Mouse (Mus musculus): ENCODE measurements at regions not wholly inside any gene's neighbourhood (a gene's known extent, or its start where the extent isn't known, plus 50 kb on each side); places are given as distances from the start of the nearest gene placed in this dataset.

DNA sequence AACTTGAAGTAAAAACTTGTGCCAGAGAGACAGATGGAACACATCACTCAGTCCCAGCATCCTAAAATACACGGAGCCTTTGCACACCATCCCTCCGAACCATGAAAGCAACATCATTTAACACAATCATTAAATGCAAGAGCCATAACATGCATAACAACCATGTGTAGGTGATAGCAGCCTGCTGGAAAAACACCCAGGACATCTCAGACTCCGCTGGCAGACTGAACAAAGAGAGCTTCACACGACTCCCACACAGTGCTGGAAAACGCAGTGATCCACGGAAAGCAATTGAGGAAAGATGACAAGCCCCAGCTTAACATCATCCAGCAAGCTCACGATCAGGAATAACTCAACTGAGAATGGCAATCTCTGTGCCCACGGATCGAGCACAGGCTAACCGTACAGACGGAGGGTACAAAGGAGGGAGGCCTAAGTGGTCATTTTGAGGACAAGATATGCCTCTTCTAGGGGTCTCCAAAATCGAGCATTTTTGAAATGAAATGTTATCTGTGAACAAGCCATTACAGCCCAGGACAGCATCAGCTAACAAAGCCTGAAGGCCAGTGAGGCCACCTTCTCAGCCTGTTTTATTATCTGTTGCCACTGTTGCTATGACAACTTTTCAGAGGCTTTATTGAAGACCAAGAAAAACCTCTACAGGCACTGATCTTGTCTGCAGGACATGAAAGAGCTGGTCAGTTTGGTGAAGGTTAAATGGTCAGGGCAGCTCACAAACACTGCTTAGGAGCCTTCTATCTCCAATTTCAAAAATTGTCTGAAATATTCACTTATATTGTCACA lies 240.1 kb upstream of the Noct start:
- Histone ChIP-seq H3K4me3 (ENCODE audit: control insufficient read depth in 1 of 2, insufficient read depth in 1 of 2, low read depth in 2 of 2, low read length in 2 of 2) (no peak overlapping the region), H3K36me3 (ENCODE audit: control insufficient read depth in 1 of 2, insufficient read depth in 2 of 2, low read length in 2 of 2) (no peaks in the 10 kb centered on the region), H3K27ac (ENCODE audit: control insufficient read depth, low read depth, low read length) (no peak overlapping the region), H3K79me2 (ENCODE audit: control insufficient read depth, insufficient read depth, low read length, poor library complexity) (no peaks in the 10 kb centered on the region), H3K4me1 (ENCODE audit: control insufficient read depth in 1 of 2, insufficient read depth in 2 of 2, low read length in 2 of 2) (no peaks in the 10 kb centered on the region), H3K9me3 (replicated peaks; ENCODE audit: insufficient read depth, low read length) (no peaks in the 10 kb centered on the region), H3K27me3 (ENCODE audit: control insufficient read depth in 1 of 2, insufficient read depth in 2 of 2, low read length in 2 of 2) (no peaks in the 10 kb centered on the region; a peak in 2 of 4 replicates), H3K9ac (ENCODE audit: control insufficient read depth, low read depth, low read length, poor library complexity, severe bottlenecking) (no peak overlapping the region)
- TF ChIP-seq POLR2AphosphoS5 (IDR thresholded peaks at IDR 0.05; ENCODE audit: borderline replicate concordance, low read depth, low read length) (no peak), MYC (IDR thresholded peaks at IDR 0.05; ENCODE audit: low read depth, low read length) (no peak), NELFE (IDR thresholded peaks at IDR 0.05; ENCODE audit: low read depth, low read length) (no peak), ZC3H11A (IDR thresholded peaks at IDR 0.05; ENCODE audit: low read depth, low read length) (no peak), ETS1 (IDR thresholded peaks at IDR 0.05; ENCODE audit: low read depth, low read length) (no peak), JUND (IDR thresholded peaks at IDR 0.05; ENCODE audit: low read depth, low read length) (no peak), SIN3A (IDR thresholded peaks at IDR 0.05; ENCODE audit: low read length) (no peak), ZKSCAN1 (IDR thresholded peaks at IDR 0.05; ENCODE audit: low read depth, low read length) (no peak), MAFK (IDR thresholded peaks at IDR 0.05; ENCODE audit: borderline replicate concordance, low read depth, low read length) (no peak), BHLHE40 (IDR thresholded peaks at IDR 0.05; ENCODE audit: borderline replicate concordance, low read depth, low read length) (no peak), RAD21 (IDR thresholded peaks at IDR 0.05; ENCODE audit: low read depth, low read length) (no peak), NRF1 (IDR thresholded peaks at IDR 0.05; ENCODE audit: insufficient read depth, low read depth, low read length, poor library complexity, severe bottlenecking) (no peak), HCFC1 (IDR thresholded peaks at IDR 0.05; ENCODE audit: low read depth, low read length) (no peak), CTCF (IDR thresholded peaks at IDR 0.05 in 2 of 3, conservative IDR thresholded peaks at IDR 0.05 in 1 of 3; ENCODE audit: control insufficient read depth in 1 of 3, insufficient read depth in 1 of 3, low read depth in 2 of 3, low read length in 3 of 3, poor library complexity in 1 of 3, severe bottlenecking in 1 of 3) (no peak), UBTF (IDR thresholded peaks at IDR 0.05; ENCODE audit: borderline replicate concordance, insufficient read depth, low read depth, low read length) (no peak), GABPA (IDR thresholded peaks at IDR 0.05; ENCODE audit: low read depth, low read length) (no peak), USF1 (IDR thresholded peaks at IDR 0.05; ENCODE audit: low read depth, low read length) (no peak), CHD2 (IDR thresholded peaks at IDR 0.05; ENCODE audit: low read length) (no peak), TAL1 (IDR thresholded peaks at IDR 0.05; ENCODE audit: low read length) (no peak)
- DNase-seq (ENCODE audit: low read depth, low spot score): no peak

DNA sequence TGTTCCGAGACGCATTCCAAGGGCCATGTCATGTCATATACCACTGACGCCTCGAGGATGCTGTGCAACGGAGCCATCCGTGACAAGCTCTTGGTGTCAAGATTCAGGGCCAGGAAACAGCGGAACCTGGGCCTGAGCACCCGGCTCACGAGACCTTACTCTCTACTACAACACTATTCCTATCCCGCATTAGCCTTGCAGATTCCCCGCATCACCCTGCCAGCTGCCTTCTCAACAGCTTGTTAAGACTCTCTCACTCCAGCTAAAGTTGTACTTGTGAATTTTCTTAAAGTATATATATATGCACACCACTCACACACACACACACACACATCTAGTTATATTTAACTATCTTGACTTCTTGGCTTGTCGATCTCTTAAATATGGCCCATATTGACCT lies 236.4 kb upstream of the Noct start:
- no peaks in the 10 kb centered on the region; a peak in 2 of 4 replicates for H3K27me3 ChIP-seq (ENCODE audit: control insufficient read depth in 1 of 2, insufficient read depth in 2 of 2, low read length in 2 of 2)
- H3K9ac ChIP-seq (ENCODE audit: control insufficient read depth, low read depth, low read length, poor library complexity, severe bottlenecking): no peak overlapping the region
- no peak for TF ChIP-seq USF1 (IDR thresholded peaks at IDR 0.05; ENCODE audit: low read depth, low read length)
- TF ChIP-seq RCOR1 (IDR thresholded peaks at IDR 0.05; ENCODE audit: low read depth, low read length): no peak
- no peak for TF ChIP-seq POLR2A (IDR thresholded peaks at IDR 0.05; ENCODE audit: control insufficient read depth in 1 of 2, insufficient read depth in 1 of 2, low read depth in 1 of 2, low read length in 2 of 2, poor library complexity in 1 of 2)
- no peak for TF ChIP-seq MAFK (IDR thresholded peaks at IDR 0.05; ENCODE audit: borderline replicate concordance, low read depth, low read length)
- no peak for TF ChIP-seq CHD1 (IDR thresholded peaks at IDR 0.05; ENCODE audit: low read depth, low read length)
- no peak for TF ChIP-seq NELFE (IDR thresholded peaks at IDR 0.05; ENCODE audit: low read depth, low read length)
- no peak for TF ChIP-seq RAD21 (IDR thresholded peaks at IDR 0.05; ENCODE audit: low read depth, low read length)
- no peak for TF ChIP-seq EP300 (IDR thresholded peaks at IDR 0.05; ENCODE audit: low read depth in 1 of 2, low read length in 2 of 2)
- H3K4me1 ChIP-seq (ENCODE audit: control insufficient read depth in 1 of 2, insufficient read depth in 2 of 2, low read length in 2 of 2): no peaks in the 10 kb centered on the region
- H3K79me2 ChIP-seq (ENCODE audit: control insufficient read depth, insufficient read depth, low read length, poor library complexity): no peaks in the 10 kb centered on the region
- no peaks in the 10 kb centered on the region for H3K36me3 ChIP-seq (ENCODE audit: control insufficient read depth in 1 of 2, insufficient read depth in 2 of 2, low read length in 2 of 2)
- H3K9me3 ChIP-seq (replicated peaks; ENCODE audit: insufficient read depth, low read length): no peaks in the 10 kb centered on the region
- no peak overlapping the region for H3K4me3 ChIP-seq (ENCODE audit: control insufficient read depth in 1 of 2, insufficient read depth in 1 of 2, low read depth in 2 of 2, low read length in 2 of 2)
- H3K27ac ChIP-seq (ENCODE audit: control insufficient read depth, low read depth, low read length): no peak overlapping the region
- no peak for DNase-seq (ENCODE audit: low read depth, low spot score)

Measured in MEL (cell line).